Mouse (Mus musculus) limb, embryonic 10.5 days (tissue): ENCODE measurements at regions not wholly inside any gene's neighbourhood (a gene's known extent, or its start where the extent isn't known, plus 50 kb on each side); places are given as distances from the start of the nearest gene placed in this dataset.
A peak's percentile ranks its signal among the peaks of the same experiment; 100 is the strongest.

Experiments
- DNase-seq: peaks from one replicate; pipeline ENCODE4 v3.0.0-alpha.2; 2017; ENCODE audit warnings: low spot score
- H3K27ac ChIP-seq: fragments of 300-500 bp; sonication (generic); 2 replicates; pipeline ENCODE4 v1.5.1; 2016; ENCODE audit warnings: mild to moderate bottlenecking
- H3K27me3 ChIP-seq: fragments of 300-500 bp; sonication (generic); 2 replicates; pipeline ENCODE4 v1.6.1; 2016; ENCODE audit warnings: low read depth, mild to moderate bottlenecking; ENCODE audit not compliant: poor library complexity, severe bottlenecking
- H3K36me3 ChIP-seq: fragments of 300-500 bp; sonication (generic); 2 replicates; pipeline ENCODE4 v1.6.1; 2016; ENCODE audit warnings: mild to moderate bottlenecking, moderate library complexity
- H3K4me1 ChIP-seq: fragments of 300-500 bp; sonication (generic); 2 replicates; pipeline ENCODE4 v1.6.1; 2016
- H3K4me3 ChIP-seq: fragments of 300-500 bp; sonication (generic); 2 replicates; pipeline ENCODE4 v1.5.1; 2016; ENCODE audit warnings: mild to moderate bottlenecking, moderate library complexity
- H3K9me3 ChIP-seq: fragments of 300-500 bp; sonication (generic); replicated peaks from 2 replicates; pipeline ENCODE4 v1.6.1; 2016; ENCODE audit warnings: mild to moderate bottlenecking
- WGBS: fragments of 180-500 bp; shearing (Covaris S2); methylation state at CpG from one replicate; pipeline ENCODE4 v1.1.7; 2016; 5-methylcytosine and 5-hydroxymethylcytosine counted together

GRCm38 (mm10) chr16:5759021-5759420, 126.1 kb upstream of the Rbfox1 start:
- no peaks in the 10 kb centered on the region for H3K9me3 ChIP-seq
- H3K4me1 ChIP-seq = no peaks in the 10 kb centered on the region
- no peaks in the 10 kb centered on the region for H3K27me3 ChIP-seq
- DNase-seq = no peak
- WGBS = 89% methylated on average over 2 of the region's 2 CpGs
- no peaks in the 10 kb centered on the region for H3K36me3 ChIP-seq
- H3K27ac ChIP-seq = no peak overlapping the region
- H3K4me3 ChIP-seq = no peak overlapping the region

GRCm38 (mm10) chr16:5742716-5743507, 142.2 kb upstream of the Rbfox1 start:
- DNase-seq = no peak
- Histone ChIP-seq H3K36me3 (no peaks in the 10 kb centered on the region), H3K4me3 (no peak overlapping the region), H3K27me3 (no peaks in the 10 kb centered on the region), H3K9me3 (no peaks in the 10 kb centered on the region), H3K4me1 (no peaks in the 10 kb centered on the region), H3K27ac (no peak overlapping the region)
- 58% methylated on average over 4 of the region's 4 CpGs for WGBS

- WGBS = 62% methylated on average over 7 of the region's 7 CpGs
- no peak for DNase-seq
Observed at GRCm38 (mm10) chr16:5740776-5741175, 144.4 kb upstream of the Rbfox1 start.

GRCm38 (mm10) chr16:5733608-5734007, 151.5 kb upstream of the Rbfox1 start:
- H3K36me3 ChIP-seq = no peaks in the 10 kb centered on the region
- DNase-seq = no peak
- no peak overlapping the region for H3K4me3 ChIP-seq
- H3K4me1 ChIP-seq = no peaks in the 10 kb centered on the region
- H3K27ac ChIP-seq = no peak overlapping the region
- H3K27me3 ChIP-seq = no peaks in the 10 kb centered on the region
- H3K9me3 ChIP-seq = no peaks in the 10 kb centered on the region
- WGBS = 70% methylated on average over 4 of the region's 4 CpGs

More at GRCm38 (mm10) chr16:5740776-5741175, 144.4 kb upstream of the Rbfox1 start:
- Histone ChIP-seq H3K36me3 (no peaks in the 10 kb centered on the region), H3K4me1 (no peaks in the 10 kb centered on the region), H3K27me3 (no peaks in the 10 kb centered on the region), H3K27ac (no peak overlapping the region), H3K9me3 (no peaks in the 10 kb centered on the region), H3K4me3 (no peak overlapping the region)

GRCm38 (mm10) chr16:5722506-5722905, 162.6 kb upstream of the Rbfox1 start:
- Histone ChIP-seq H3K27me3 (no peaks in the 10 kb centered on the region), H3K36me3 (no peaks in the 10 kb centered on the region), H3K4me3 (no peak overlapping the region), H3K9me3 (no peaks in the 10 kb centered on the region), H3K27ac (no peak overlapping the region), H3K4me1 (no peaks in the 10 kb centered on the region)
- DNase-seq = no peak

- H3K27me3 ChIP-seq = no peaks in the 10 kb centered on the region
- no peak for DNase-seq
- H3K4me1 ChIP-seq = no peaks in the 10 kb centered on the region
- no peak overlapping the region for H3K4me3 ChIP-seq
- H3K9me3 ChIP-seq = no peaks in the 10 kb centered on the region
- H3K36me3 ChIP-seq = no peaks in the 10 kb centered on the region
- no peak overlapping the region for H3K27ac ChIP-seq
- 86% methylated on average over 4 of the region's 4 CpGs for WGBS
Observed at GRCm38 (mm10) chr16:5713476-5713875, 171.7 kb upstream of the Rbfox1 start.

- DNase-seq = no peak
- Histone ChIP-seq H3K27me3 (no peaks in the 10 kb centered on the region), H3K9me3 (no peaks in the 10 kb centered on the region), H3K4me1 (no peaks in the 10 kb centered on the region), H3K4me3 (no peak overlapping the region), H3K27ac (no peak overlapping the region), H3K36me3 (no peaks in the 10 kb centered on the region)
- 79% methylated on average over 5 of the region's 5 CpGs for WGBS
Observed at GRCm38 (mm10) chr16:5709831-5710230, 175.3 kb upstream of the Rbfox1 start.

- Histone ChIP-seq H3K9me3 (no peaks in the 10 kb centered on the region), H3K27me3 (no peaks in the 10 kb centered on the region), H3K4me3 (no peak overlapping the region), H3K27ac (no peak overlapping the region), H3K4me1 (no peaks in the 10 kb centered on the region), H3K36me3 (no peaks in the 10 kb centered on the region)
- 51% methylated on average over 9 of the region's 9 CpGs for WGBS
- peak; percentile 78 for DNase-seq
Observed at GRCm38 (mm10) chr16:5700731-5701255, 184.4 kb upstream of the Rbfox1 start.

GRCm38 (mm10) chr16:5688322-5688721, 196.8 kb upstream of the Rbfox1 start:
- Histone ChIP-seq H3K4me3 (no peak overlapping the region), H3K4me1 (no peaks in the 10 kb centered on the region), H3K36me3 (no peaks in the 10 kb centered on the region), H3K9me3 (no peaks in the 10 kb centered on the region), H3K27me3 (no peaks in the 10 kb centered on the region), H3K27ac (no peak overlapping the region)
- 92% methylated on average over 3 of the region's 3 CpGs for WGBS
- no peak for DNase-seq

GRCm38 (mm10) chr16:5673372-5673960, 211.7 kb upstream of the Rbfox1 start:
- WGBS = 83% methylated on average over 6 of the region's 6 CpGs
- H3K4me1 ChIP-seq = no peaks in the 10 kb centered on the region
- H3K27ac ChIP-seq = no peak overlapping the region
- H3K4me3 ChIP-seq = no peak overlapping the region
- no peaks in the 10 kb centered on the region for H3K9me3 ChIP-seq
- DNase-seq = no peak
- H3K36me3 ChIP-seq = no peaks in the 10 kb centered on the region
- H3K27me3 ChIP-seq = no peaks in the 10 kb centered on the region

- Histone ChIP-seq H3K4me3 (no peak overlapping the region), H3K36me3 (no peaks in the 10 kb centered on the region), H3K27ac (no peak overlapping the region), H3K9me3 (no peaks in the 10 kb centered on the region), H3K4me1 (no peaks in the 10 kb centered on the region), H3K27me3 (no peaks in the 10 kb centered on the region)
- 75% methylated on average over 4 of the region's 4 CpGs for WGBS
- DNase-seq = no peak
Observed at GRCm38 (mm10) chr16:5672871-5673270, 212.3 kb upstream of the Rbfox1 start.

- no peaks in the 10 kb centered on the region for H3K36me3 ChIP-seq
- H3K4me3 ChIP-seq = no peak overlapping the region
- no peaks in the 10 kb centered on the region for H3K4me1 ChIP-seq
- DNase-seq = no peak
- H3K27ac ChIP-seq = no peak overlapping the region
- WGBS = 84% methylated on average over 4 of the region's 4 CpGs
- no peaks in the 10 kb centered on the region for H3K9me3 ChIP-seq
- H3K27me3 ChIP-seq = no peaks in the 10 kb centered on the region
Observed at GRCm38 (mm10) chr16:5668403-5668967, 216.7 kb upstream of the Rbfox1 start.

GRCm38 (mm10) chr16:5661918-5662317, 223.2 kb upstream of the Rbfox1 start:
- Histone ChIP-seq H3K4me1 (no peaks in the 10 kb centered on the region), H3K4me3 (no peak overlapping the region), H3K27ac (no peak overlapping the region), H3K27me3 (no peaks in the 10 kb centered on the region), H3K9me3 (no peaks in the 10 kb centered on the region), H3K36me3 (no peaks in the 10 kb centered on the region)
- 72% methylated on average over 5 of the region's 5 CpGs for WGBS
- DNase-seq = no peak
